Comparison of ENCODE assay signal across 1 mouse cellular context in the genomic region with DNA sequence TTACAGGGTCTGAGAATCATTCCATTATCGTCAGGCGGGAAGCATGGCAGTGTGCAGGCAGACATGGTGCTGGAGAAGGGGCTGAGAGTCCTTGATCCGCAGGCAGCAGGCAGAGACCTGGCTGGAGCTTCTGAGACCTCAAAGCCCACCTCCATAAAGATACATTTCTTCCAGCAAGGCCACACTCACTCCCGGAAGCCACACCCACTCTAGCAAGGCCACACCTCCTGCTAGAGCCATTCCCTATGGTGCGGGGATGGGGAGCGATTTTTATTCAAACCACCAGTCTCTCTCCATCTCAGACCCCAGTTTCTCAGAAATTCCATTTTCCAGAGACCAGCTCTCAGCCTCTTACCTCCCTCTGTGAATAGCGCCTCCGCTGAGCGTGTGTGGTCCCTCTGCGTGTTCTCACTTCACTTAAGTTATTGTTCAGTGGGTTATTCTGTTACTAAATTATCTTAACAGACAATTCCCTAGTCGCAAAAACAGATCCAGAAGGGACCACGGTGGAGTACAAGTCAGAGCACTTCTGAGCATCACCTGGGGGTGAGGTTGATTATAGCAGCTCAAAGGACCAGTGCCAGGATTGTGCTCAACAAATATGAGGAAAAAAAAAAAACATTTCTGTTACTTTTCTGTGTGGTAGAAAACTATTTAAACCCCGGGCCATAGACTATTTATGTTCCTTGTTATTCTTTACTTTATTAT.
TF ChIP-seq lines count a peak whose summit lies in the region.

No protein-coding gene starts in this region.

TF ChIP-seq in MEL, 35 proteins besides CTCF, POLR2A, EP300 and RAD21:
- TF ChIP-seq MYC (IDR thresholded peaks at IDR 0.05; ENCODE audit: low read depth, low read length) (no peak), USF1 (IDR thresholded peaks at IDR 0.05; ENCODE audit: low read depth, low read length) (no peak), MAFK (IDR thresholded peaks at IDR 0.05; ENCODE audit: borderline replicate concordance, low read depth, low read length) (no peak), ZMIZ1 (IDR thresholded peaks at IDR 0.05; ENCODE audit: low read depth, low read length) (no peak), NELFE (IDR thresholded peaks at IDR 0.05; ENCODE audit: low read depth, low read length) (no peak), MYB (IDR thresholded peaks at IDR 0.05; ENCODE audit: low read depth, low read length) (no peak), RCOR1 (IDR thresholded peaks at IDR 0.05; ENCODE audit: low read depth, low read length) (no peak), GABPA (IDR thresholded peaks at IDR 0.05; ENCODE audit: low read depth, low read length) (no peak), POLR2AphosphoS5 (IDR thresholded peaks at IDR 0.05; ENCODE audit: borderline replicate concordance, low read depth, low read length) (no peak), ETS1 (IDR thresholded peaks at IDR 0.05; ENCODE audit: low read depth, low read length) (no peak), USF2 (IDR thresholded peaks at IDR 0.05; ENCODE audit: borderline replicate concordance in 1 of 2, insufficient read depth in 1 of 2, low read depth in 1 of 2, low read length in 2 of 2) (no peak), ELF1 (IDR thresholded peaks at IDR 0.05; ENCODE audit: low read depth, low read length) (no peak), ZC3H11A (IDR thresholded peaks at IDR 0.05; ENCODE audit: low read depth, low read length) (no peak), MAX (IDR thresholded peaks at IDR 0.05; ENCODE audit: low read length) (no peak), JUND (IDR thresholded peaks at IDR 0.05; ENCODE audit: low read depth, low read length) (no peak), CHD1 (IDR thresholded peaks at IDR 0.05; ENCODE audit: low read depth, low read length) (no peak), UBTF (IDR thresholded peaks at IDR 0.05; ENCODE audit: borderline replicate concordance, insufficient read depth, low read depth, low read length) (no peak), E2F4 (IDR thresholded peaks at IDR 0.05; ENCODE audit: borderline replicate concordance, low read depth, low read length) (no peak)
